Mouse (Mus musculus) midbrain, embryonic 11.5 days (tissue): ENCODE results near the gene Gm11032. TPM values are rescaled to one million over a fixed set of nuclear protein-coding genes. Genes with fewer than 3 reads are reported as not detected.
"Not testable (repeated sequence)": the region's sequence is repeated elsewhere in the genome, so short reads cannot be mapped to it uniquely, and the experiment has no call there.

Source experiments
- ATAC-seq: fragments of 200-750 bp; cut with Nextera tagmentation; 2 replicates; pipeline ENCODE4 v1.8.0; 2017; ENCODE audit warnings: moderate TSS enrichment, moderate library complexity; ENCODE audit not compliant: low FRiP score
- DNase-seq: peaks from one replicate; pipeline ENCODE4 v3.0.0; 2015; ENCODE audit warnings: low spot score; ENCODE audit errors: missing footprints
- H3K27ac ChIP-seq: fragments of 300-500 bp; sonication (generic); 2 replicates; pipeline ENCODE4 v1.5.1; 2014; ENCODE audit warnings: low read depth, low read length
- H3K27me3 ChIP-seq: fragments of 300-500 bp; sonication (generic); 2 replicates; pipeline ENCODE4 v1.6.1; 2014; ENCODE audit warnings: mild to moderate bottlenecking, low read length, moderate library complexity, mixed read lengths; ENCODE audit not compliant: control insufficient read depth, insufficient read depth
- H3K36me3 ChIP-seq: fragments of 300-500 bp; sonication (generic); 2 replicates; pipeline ENCODE4 v1.6.1; 2014; ENCODE audit warnings: mild to moderate bottlenecking, low read length, moderate library complexity, mixed read lengths; ENCODE audit not compliant: control insufficient read depth, insufficient read depth
- H3K4me1 ChIP-seq: fragments of 300-500 bp; sonication (generic); 2 replicates; pipeline ENCODE4 v1.6.1; 2014; ENCODE audit warnings: low read length; ENCODE audit not compliant: control insufficient read depth, insufficient read depth
- H3K4me2 ChIP-seq: fragments of 300-500 bp; sonication (generic); 2 replicates; pipeline ENCODE4 v1.6.1; 2014; ENCODE audit warnings: mild to moderate bottlenecking, moderate library complexity
- H3K4me3 ChIP-seq: fragments of 300-500 bp; sonication (generic); 2 replicates; pipeline ENCODE4 v1.5.1; 2014; ENCODE audit warnings: low read depth, low read length
- H3K9ac ChIP-seq: fragments of 300-500 bp; sonication (generic); 2 replicates; pipeline ENCODE4 v1.6.1; 2014; ENCODE audit warnings: low read length
- H3K9me3 ChIP-seq: fragments of 300-500 bp; sonication (generic); 2 replicates; pipeline ENCODE4 v1.6.1; 2016; ENCODE audit warnings: low read length; ENCODE audit not compliant: control insufficient read depth
- WGBS: fragments of 180-500 bp; shearing (Covaris S2); extraction: QIAGEN DNeasy Blood & Tissue Kit; methylation state at CpG from one replicate; pipeline ENCODE4 v1.1.7; 2014; 5-methylcytosine and 5-hydroxymethylcytosine counted together
- polyA plus RNA-seq: library from polyadenylated mRNA; unstranded; fragments of >200 nt; fragmentation: Nextera tagmentation; extraction: Ambion mirVana; gene quantifications from 2 replicates; pipeline ENCODE4 v1.2.1, GENCODE M21; 2014

Gene Gm11032
- polyA plus RNA-seq, 1 experiment from 2014 or later: not detected

DNA sequence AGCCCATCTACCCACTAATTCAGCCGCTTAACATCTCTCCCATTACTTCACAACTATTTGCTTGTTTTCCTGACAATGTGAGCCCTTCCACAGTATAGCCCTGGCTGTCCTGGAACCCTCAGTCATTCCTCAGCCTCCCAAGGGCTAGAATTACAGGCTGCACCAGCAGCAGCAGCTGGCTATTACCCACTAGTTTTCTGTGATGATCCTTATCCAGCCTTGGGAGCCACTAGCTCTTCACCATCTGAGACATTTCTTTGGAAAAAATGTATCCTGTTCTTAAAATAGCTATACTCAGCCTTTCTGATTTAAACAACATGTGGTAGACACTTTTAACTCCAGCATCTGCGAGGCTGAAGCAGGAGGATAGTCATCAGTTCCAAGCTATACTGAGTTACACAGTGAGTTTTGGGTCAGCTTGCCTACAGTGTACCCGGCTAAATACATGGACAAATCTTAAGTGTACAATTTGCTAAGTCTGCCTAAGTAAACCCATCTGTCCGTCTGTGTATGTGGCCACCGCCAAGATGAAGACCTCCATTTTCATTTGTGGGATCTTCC, 17.0 kb downstream of the Gm11032 start:
- Histone ChIP-seq H3K36me3 (no peaks in the 10 kb centered on the region; the same call in 1 of the 2 replicates), H3K4me2 (peak overlapping the region; percentile 65), H3K4me1 (peaks cover 6% of the 10 kb centered on the region), H3K27ac (no peak overlapping the region), H3K27me3 (no peaks in the 10 kb centered on the region), H3K9me3 (no peaks in the 10 kb centered on the region), H3K4me3 (no peak overlapping the region), H3K9ac (no peak overlapping the region)
- 56% methylated on average over 5 of the region's 5 CpGs for WGBS
- peak; percentile 87 for DNase-seq
- no peak for ATAC-seq

DNA sequence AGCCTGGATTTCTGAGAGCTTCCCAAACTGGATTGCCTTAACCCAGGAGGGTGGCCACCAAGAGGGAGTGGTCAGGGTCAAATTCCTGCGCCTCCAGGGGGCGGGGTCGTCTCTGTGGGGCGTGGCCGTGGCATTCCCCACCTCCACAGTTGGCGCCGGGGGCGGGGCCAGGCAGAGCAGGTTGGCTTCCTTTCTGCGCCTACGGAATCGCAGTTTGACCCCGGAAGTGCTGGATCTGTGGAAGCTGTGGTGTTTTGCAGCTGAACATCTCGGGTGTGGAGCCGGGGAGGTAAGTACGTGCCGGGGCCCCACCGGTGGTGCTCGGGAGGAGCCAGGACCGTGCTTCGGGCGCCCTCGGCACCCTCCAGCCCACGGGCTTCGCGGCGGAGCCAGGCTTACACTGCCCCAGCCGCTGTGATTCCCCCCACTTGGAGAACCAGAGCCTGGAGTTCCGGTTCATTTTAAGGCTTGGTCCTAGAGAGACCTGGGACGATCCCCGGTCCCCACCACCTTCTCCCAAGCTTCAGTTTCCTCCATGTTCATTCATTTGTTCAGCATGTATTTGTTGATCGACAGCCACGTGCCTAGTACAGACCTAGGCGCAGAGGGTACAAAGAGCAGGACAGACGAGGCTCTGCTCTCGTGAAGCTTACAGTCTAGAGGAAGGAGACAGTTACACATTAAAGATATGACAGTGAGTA, 17.8 kb downstream of the Gm11032 start, which contains the start of gene Ascc2:
Gene Ascc2 (plus strand): TSS at position 214 of the 701 bp plus-strand sequence.
- under 1% methylated on average over 35 of the region's 35 CpGs for WGBS
- H3K9ac ChIP-seq: peak within 1 kb of the TSS; percentile 79
- no peaks in the 10 kb centered on the region; the same call in 1 of the 2 replicates for H3K36me3 ChIP-seq
- H3K27me3 ChIP-seq: no peaks in the 10 kb centered on the region
- peak within 1 kb of the TSS; percentile 77 for H3K4me3 ChIP-seq
- no peak within 1 kb of the TSS for H3K27ac ChIP-seq
- peak within 1 kb of the TSS; percentile 65 for H3K4me2 ChIP-seq
- DNase-seq (peak; percentile 99), ATAC-seq (peak; percentile 93)
- H3K9me3 ChIP-seq: no peaks in the 10 kb centered on the region
- H3K4me1 ChIP-seq: peaks cover 6% of the 10 kb centered on the region

GRCm38 (mm10) chr11:4638261-4638660, 18.4 kb downstream of the Gm11032 start:
- Histone ChIP-seq H3K9me3 (no peaks in the 10 kb centered on the region), H3K4me3 (peak overlapping the region; percentile 77), H3K9ac (peak overlapping the region; percentile 79), H3K27ac (no peak overlapping the region), H3K4me1 (peaks cover 6% of the 10 kb centered on the region), H3K27me3 (no peaks in the 10 kb centered on the region), H3K4me2 (peak overlapping the region; percentile 65), H3K36me3 (no peaks in the 10 kb centered on the region; the same call in 1 of the 2 replicates)
- 38% methylated on average over 7 of the region's 7 CpGs for WGBS
- peak; percentile 31; the same call in 1 of the 2 replicates for ATAC-seq
- no peak for DNase-seq

DNA sequence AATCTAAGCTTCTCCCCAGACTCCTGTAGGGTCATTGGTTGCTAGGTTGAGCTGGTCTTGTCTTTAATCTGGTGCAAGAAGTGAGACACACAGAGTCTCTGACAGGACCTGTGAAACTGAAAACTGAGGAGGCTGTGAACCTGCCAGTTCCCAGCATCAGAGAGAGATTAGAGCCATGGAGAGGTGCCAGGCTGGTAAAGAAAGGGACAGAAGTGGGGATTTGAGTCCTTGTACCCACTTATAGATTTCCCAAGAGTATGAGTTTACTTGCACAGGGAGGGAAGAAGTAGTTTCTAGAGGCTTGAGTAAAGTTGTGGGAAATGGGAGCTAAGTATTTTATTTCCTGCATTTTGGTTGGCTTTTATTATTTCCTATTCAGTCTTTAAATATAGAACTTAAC, 21.3 kb downstream of the Gm11032 start:
- Histone ChIP-seq H3K9ac (no peak overlapping the region), H3K4me2 (no peak overlapping the region), H3K27me3 (no peaks in the 10 kb centered on the region), H3K4me3 (no peak overlapping the region), H3K36me3 (no peaks in the 10 kb centered on the region; the same call in 1 of the 2 replicates), H3K27ac (no peak overlapping the region), H3K4me1 (peaks cover 6% of the 10 kb centered on the region), H3K9me3 (no peaks in the 10 kb centered on the region)
- ATAC-seq (no peak), DNase-seq (no peak)

DNA sequence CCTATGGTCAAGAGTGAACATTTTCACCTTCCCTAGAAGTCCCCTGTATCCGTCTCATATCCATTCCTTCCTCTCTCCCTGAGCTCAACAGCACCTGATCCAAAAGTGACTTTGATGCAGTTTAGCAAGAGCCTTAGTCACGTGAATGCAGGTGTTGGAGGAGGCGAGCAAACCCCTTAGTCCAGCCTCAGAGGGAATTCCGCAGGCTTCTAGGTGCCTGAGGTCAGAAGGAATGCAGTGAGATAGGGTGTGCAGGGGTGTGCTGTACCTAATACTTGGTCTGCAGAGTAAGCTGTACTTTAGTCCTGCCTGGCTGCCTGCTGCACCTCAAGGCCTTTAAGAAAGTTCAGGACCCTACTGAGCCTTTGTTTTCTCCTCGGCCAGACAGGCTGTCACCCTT, 23.9 kb downstream of the Gm11032 start:
- no peaks in the 10 kb centered on the region for H3K9me3 ChIP-seq
- no peak overlapping the region for H3K27ac ChIP-seq
- H3K4me2 ChIP-seq: no peak overlapping the region
- H3K4me3 ChIP-seq: no peak overlapping the region
- DNase-seq (no peak), ATAC-seq (no peak)
- no peaks in the 10 kb centered on the region for H3K27me3 ChIP-seq
- H3K9ac ChIP-seq: no peak overlapping the region
- no peaks in the 10 kb centered on the region; the same call in 1 of the 2 replicates for H3K4me1 ChIP-seq
- H3K36me3 ChIP-seq: peaks cover 5% of the 10 kb centered on the region
- 56% methylated on average over 5 of the region's 5 CpGs for WGBS

- H3K36me3 ChIP-seq, H3K4me2 ChIP-seq, H3K4me1 ChIP-seq, ATAC-seq, H3K9ac ChIP-seq, DNase-seq, H3K27ac ChIP-seq, H3K4me3 ChIP-seq, H3K9me3 ChIP-seq, H3K27me3 ChIP-seq: not testable (repeated sequence)
- over 99% methylated on average over 4 of the region's 6 CpGs for WGBS
Measured at GRCm38 (mm10) chr11:4645180-4645579, 25.3 kb downstream of the Gm11032 start.

GRCm38 (mm10) chr11:4646409-4646808, 26.5 kb downstream of the Gm11032 start:
- Histone ChIP-seq H3K36me3 (peaks cover 8% of the 10 kb centered on the region; the same call in 1 of the 2 replicates), H3K27me3 (no peaks in the 10 kb centered on the region), H3K9ac (no peak overlapping the region), H3K4me3 (no peak overlapping the region), H3K4me2 (no peak overlapping the region), H3K9me3 (no peaks in the 10 kb centered on the region), H3K4me1 (no peaks in the 10 kb centered on the region), H3K27ac (no peak overlapping the region)
- ATAC-seq (no peak), DNase-seq (no peak)
- WGBS: 92% methylated on average over 9 of the region's 9 CpGs

GRCm38 (mm10) chr11:4659818-4660217, 40.0 kb downstream of the Gm11032 start:
- H3K36me3 ChIP-seq: no peaks in the 10 kb centered on the region; the same call in 1 of the 2 replicates
- no peaks in the 10 kb centered on the region for H3K9me3 ChIP-seq
- WGBS: 97% methylated on average over 1 of the region's 1 CpGs
- no peaks in the 10 kb centered on the region for H3K27me3 ChIP-seq
- no peak overlapping the region for H3K9ac ChIP-seq
- ATAC-seq (no peak), DNase-seq (no peak)
- H3K4me1 ChIP-seq: no peaks in the 10 kb centered on the region
- H3K27ac ChIP-seq: no peak overlapping the region
- H3K4me2 ChIP-seq: no peak overlapping the region
- no peak overlapping the region for H3K4me3 ChIP-seq

DNA sequence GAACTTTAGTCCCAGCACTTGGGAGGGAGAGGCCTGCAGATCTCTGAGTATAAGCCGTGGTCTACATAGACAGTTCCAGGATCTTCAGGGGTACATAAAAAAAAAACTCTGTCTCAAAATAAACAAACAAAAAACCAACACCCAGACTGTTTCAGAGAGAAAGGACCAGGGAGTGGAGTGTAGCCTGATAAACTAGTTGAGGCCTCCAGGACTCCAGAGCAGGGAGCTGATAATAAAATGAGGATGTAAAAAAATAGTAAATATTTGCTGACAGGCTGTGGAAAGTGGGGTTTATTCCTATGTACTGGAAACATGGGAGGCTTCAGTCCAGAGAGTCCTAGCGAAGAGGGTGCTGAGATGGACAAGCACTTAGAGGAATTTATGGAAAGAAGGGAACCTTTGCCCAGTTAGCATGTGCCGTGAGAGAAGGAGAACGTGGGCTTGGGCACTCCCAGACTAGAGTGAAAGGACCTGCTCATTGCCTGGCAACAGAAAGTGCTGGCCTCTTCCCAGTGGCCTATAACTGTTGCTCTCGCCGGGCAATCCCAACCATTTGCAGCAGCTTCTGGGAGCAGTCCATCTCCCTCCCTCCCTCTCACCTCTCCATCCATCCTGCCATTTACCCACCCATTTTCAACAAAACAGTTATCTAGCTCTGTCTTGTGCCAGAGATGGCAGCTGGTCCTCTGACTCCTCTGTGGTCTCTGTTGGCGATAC, 40.6 kb downstream of the Gm11032 start:
- ATAC-seq (no peak), DNase-seq (no peak)
- Histone ChIP-seq H3K4me3 (no peak overlapping the region), H3K4me1 (no peaks in the 10 kb centered on the region), H3K27me3 (no peaks in the 10 kb centered on the region), H3K4me2 (no peak overlapping the region), H3K27ac (no peak overlapping the region), H3K9ac (no peak overlapping the region), H3K36me3 (no peaks in the 10 kb centered on the region; the same call in 1 of the 2 replicates), H3K9me3 (no peaks in the 10 kb centered on the region)
- 89% methylated on average over 7 of the region's 7 CpGs for WGBS
